Mouse (Mus musculus): ENCODE data around the gene Hspb3.
A peak's percentile ranks its signal among the peaks of the same experiment; 100 is the strongest.

Gene Hspb3

DNA sequence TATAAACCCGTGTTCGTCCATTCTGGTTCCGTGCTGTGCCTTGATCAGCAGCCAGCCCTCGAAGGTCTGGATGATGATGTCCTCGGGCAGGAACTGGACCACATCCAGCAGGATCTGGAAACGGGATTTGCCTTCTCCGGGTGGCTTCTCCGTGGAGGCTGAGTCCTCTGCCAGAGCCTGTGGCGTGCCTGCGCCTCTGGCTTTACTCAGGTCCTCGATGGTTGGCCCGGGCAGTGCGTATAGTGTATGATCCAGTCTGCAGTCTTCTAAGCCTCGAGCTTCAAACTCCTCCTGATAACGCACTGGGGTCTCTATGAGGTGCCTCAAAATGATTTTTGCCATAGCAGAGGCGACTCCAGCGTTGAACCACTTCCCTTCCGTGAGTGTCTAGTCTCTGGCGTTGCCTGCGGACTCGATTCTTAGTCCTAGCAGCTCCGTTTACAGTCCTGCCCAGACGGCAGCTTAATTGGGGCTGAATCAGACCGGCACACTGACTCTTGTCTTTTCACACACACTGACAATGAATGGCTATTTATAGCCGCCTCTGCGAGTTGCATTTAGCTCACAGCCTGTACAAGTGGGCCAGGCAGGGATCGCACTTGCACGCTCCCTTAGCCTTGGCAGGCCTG lies at the start of gene Hspb3:
TSS of gene Hspb3 (minus strand) at position 526 of the 629 bp plus-strand sequence.
- DNase-seq (ENCODE audit: low read depth): no peak

GRCm38 (mm10) chr13:113713186-113713585 lies 49.7 kb upstream of the Hspb3 start:
- DNase-seq (ENCODE audit: low read depth): no peak

GRCm38 (mm10) chr13:113706183-113706582 lies 42.7 kb upstream of the Hspb3 start:
- no peak for DNase-seq (ENCODE audit: low read depth)

GRCm38 (mm10) chr13:113701185-113701584 lies 37.7 kb upstream of the Hspb3 start:
- DNase-seq (ENCODE audit: low read depth): no peak

GRCm38 (mm10) chr13:113699928-113700327 lies 36.5 kb upstream of the Hspb3 start:
- no peak for DNase-seq (ENCODE audit: low read depth)

GRCm38 (mm10) chr13:113699415-113699873 lies 36.0 kb upstream of the Hspb3 start:
- no peak for DNase-seq (ENCODE audit: low read depth)

DNA sequence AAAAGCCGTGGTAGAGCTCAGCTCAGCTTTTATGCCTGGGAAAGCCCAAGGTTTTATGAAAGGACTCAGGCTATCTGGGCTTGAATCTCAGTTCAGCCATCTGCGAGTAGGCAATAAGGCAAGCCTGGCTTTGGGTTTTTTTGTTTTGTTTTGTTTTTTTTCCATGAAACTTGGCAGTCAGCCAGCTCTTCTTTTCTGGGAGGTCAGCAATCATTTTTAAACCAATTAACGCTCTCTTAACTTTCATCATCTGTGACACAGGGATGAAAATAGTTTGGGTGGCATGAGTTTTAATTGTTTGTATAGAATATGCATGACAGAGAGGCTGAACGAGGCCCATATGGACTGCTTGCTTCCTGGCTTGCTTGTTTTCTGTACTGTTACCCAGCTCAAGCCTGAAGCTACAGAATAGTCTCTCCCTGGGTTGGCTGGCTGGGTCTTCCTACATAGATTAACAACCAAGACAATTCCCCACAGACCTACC lies 33.4 kb upstream of the Hspb3 start:
- DNase-seq (ENCODE audit: low read depth): no peak

DNA sequence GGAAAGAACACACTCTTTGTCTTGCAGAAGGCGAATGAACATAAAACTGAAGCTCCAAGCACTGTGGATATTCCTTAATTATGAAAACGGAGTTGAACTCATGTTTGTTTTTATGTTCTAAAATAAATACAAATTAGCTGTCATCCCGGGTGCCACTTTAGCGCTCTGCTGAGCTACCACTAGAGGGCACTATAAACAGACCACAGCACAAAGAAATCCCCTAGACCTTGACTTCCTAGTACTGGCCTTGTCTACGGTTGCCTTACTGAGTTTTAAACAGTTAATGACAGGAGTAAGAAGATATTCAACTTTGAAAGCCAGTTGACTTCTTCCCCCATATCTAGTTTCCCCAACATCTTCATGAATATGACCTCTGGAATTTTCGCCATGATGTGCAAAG lies 29.9 kb upstream of the Hspb3 start:
- DNase-seq (ENCODE audit: low read depth): peak; percentile 27

DNA sequence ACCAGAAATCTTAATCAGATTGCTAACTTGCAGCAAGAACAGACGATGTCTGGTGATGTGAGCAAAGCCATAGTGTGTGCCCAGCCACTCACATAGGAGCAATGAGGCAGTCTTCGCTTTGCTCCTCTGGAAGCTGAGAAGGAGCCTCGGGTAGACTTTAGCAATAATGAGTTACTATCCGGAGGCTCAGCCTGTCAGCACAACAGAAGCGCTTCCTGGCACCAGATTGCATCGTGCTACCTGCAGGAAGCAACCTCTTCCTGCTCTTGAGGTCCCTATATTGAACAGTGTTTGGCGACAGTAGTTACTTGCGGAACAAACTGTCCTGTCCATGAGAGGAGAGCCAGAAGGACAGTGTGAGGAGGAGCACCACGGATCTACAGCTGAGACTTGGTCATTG lies 28.2 kb upstream of the Hspb3 start:
- no peak for DNase-seq (ENCODE audit: low read depth)

DNA sequence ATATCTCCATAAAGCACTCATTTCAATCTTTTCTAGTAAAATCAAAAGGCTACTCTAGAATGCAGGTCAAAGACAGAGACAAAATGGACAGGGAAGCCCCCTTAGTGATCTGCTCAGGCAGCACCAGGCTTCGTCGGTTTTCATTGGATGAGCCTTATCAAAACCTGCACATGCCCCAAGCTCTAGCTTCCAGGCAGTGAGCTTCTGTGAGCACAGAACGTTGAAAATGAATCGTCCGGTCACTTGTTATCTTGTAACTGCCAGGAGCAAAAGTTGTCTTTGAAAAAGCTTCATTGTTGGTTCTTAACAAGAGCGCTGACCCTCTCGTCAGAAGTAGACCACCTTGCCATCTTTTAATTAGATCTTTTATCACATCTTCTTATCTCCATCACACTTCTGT lies 26.4 kb upstream of the Hspb3 start:
- no peak for DNase-seq (ENCODE audit: low read depth)

- peak; percentile 77 for DNase-seq (ENCODE audit: low read depth)
Measured at GRCm38 (mm10) chr13:113686691-113687121, 23.2 kb upstream of the Hspb3 start.

DNA sequence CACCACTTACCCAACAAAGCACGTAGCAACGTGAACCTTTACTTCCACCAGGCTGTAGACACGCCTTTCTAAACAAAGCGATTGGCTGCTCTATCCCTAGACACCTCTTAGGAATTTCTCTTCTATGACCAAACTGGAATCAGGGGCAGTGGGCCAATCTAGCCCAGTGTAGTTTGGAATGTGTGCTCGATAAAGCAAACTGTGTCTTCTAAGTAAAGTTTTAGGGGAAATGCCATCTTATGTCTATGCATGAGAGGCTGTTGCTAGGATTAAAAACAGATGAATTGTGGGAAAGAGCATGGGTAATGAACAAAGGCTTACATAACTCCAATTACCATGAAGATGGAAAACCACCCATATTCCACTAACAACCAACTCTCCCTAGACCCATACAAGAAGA lies 19.3 kb upstream of the Hspb3 start:
- DNase-seq (ENCODE audit: low read depth): no peak

DNA sequence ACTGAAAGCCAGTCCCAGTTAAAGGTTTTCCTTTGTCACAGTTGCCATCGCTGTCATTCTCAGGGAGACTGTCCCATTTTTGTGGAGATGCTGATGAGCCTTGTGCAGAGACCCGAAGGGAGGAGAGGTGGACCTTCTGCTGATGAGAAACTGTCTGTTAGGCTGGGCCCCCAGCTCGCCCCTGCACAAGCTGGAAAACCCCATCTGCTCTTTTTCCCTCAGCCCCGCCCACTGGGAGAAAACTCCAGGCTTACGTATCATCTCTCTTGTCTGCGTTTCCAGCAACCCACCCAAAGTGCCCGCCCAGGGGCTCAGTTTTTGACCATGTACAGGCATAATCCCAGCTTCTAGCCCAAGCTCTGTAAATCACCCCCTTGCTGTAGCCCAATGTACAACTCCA lies 17.2 kb upstream of the Hspb3 start:
- no peak for DNase-seq (ENCODE audit: low read depth)

GRCm38 (mm10) chr13:113669459-113670077 lies 6.1 kb upstream of the Hspb3 start:
- DNase-seq (ENCODE audit: low read depth): peak; percentile 45

DNA sequence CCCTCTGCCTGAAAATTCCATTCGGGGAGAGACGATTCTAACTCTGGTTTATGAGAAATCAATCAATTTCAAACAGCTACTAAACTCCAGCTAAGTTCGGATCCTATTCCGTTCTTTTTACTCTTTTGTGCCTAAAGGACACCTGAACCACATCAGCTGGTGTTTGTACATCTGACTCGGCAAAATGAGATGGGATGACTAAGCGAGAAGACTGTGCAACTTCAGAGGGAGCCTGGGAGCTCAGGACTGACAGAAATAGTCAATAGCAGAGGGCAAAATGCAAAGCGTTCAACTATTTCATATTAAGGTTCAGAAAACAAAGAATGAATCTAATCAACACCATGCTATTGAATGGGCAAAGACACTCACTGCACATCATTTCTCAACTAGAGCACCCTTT lies 407 bp upstream of the Hspb3 start:
- no peak for DNase-seq (ENCODE audit: low read depth)

GRCm38 (mm10) chr13:113661826-113662271 lies 1.6 kb downstream of the Hspb3 start:
- DNase-seq (ENCODE audit: low read depth): no peak

DNA sequence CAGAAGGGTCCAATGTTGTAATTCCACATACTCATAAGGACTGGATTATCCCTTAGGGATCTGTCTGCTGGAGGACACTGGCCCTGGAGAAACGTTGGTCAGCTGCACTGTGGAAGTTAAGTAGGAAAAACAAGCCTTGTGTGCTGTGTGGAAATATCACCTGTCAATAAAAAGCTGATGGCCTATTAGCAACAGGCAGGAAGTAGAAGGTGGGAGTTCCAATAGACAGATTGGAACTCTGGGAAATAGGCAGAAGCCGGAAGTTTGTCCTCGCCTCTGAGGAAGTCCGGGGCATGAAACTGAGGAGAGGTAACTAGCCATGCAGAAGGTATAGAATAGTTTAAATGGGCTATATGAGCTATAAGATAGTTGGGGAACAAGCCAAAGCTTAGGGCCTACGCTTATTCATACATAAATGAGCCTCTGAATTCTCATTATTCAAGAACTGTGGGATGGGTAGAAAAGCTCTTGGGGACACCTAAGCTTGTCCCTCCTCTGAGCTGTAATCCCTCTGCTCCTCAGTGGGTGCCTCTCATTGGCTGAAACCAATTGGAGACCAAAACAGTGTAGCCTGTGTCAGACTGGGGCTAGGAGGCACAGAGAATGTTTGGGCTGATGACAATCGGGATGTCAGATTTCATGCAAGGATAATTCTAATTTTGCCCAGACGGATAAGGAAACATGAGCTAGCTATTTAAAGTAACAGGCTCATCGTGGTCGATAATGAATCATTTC lies 2.7 kb downstream of the Hspb3 start:
- no peak for DNase-seq (ENCODE audit: low read depth)

DNA sequence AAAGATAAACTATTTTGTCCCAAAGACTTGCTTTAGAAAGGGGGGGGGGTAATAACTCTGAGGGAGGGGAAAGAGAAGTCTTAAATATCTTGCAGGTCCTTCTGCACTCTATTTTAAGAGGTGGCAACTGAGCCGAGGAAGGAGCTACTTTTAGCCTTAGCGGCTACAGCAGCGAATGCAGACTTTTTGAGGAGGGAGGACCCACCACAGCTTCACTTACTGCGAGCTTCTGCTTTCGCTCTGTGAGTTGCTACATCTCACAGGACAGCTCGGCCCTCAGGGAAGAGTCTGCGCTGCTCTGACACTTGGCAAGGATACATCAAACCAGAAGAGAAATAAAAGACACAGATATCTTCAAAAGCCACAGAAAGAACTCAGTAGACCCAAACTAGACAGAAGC lies 6.3 kb downstream of the Hspb3 start:
- no peak for DNase-seq (ENCODE audit: low read depth)

- no peak for DNase-seq (ENCODE audit: low read depth)
Measured at GRCm38 (mm10) chr13:113656639-113657038, 6.8 kb downstream of the Hspb3 start.

DNA sequence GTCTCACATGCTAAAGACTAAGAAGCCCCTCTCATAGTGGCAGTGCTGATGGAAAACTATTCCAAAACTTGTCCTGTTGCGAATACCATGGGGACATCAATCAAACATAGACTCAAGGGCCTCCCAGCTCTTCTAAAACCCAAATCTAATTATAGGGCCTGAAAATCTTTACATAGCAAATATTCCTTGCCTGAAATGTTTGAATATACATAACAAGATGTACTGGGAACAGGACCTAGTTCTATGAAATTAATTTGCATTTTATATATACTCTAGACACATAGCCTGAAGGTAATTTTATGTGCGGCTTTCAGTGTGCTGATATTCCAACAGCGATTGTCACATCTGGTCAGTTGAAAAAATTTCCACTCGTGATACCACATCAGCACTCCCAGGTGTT lies 8.0 kb downstream of the Hspb3 start:
- no peak for DNase-seq (ENCODE audit: low read depth)

GRCm38 (mm10) chr13:113640944-113641597 lies 22.4 kb downstream of the Hspb3 start:
- DNase-seq (ENCODE audit: low read depth): no peak

DNA sequence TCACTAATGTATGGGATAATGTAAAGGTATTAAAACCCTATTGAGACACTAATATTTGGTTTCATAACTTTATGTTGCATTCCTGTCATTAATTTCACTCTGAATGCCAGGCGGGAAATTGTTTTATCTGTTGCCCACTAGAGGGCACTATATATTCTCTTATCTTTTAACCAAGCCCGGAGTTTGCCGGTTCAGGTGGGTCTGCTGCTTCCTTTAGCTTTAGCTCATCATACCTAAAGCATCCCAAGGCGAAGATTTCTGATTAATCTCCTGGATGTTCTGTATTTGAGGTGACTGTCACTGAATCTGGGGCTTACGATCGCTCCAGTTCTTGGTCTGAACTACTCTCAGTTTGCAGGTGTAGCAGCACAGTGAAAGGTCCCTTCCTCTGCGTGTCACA lies 24.6 kb downstream of the Hspb3 start:
- DNase-seq (ENCODE audit: low read depth): no peak
